Mouse (Mus musculus): ENCODE results near the gene Scmh1. TPM values are rescaled to one million over a fixed set of nuclear protein-coding genes. Genes with fewer than 3 reads are reported as not detected.
A peak's percentile ranks its signal among the peaks of the same experiment; 100 is the strongest.
"Not testable (repeated sequence)": the region's sequence is repeated elsewhere in the genome, so short reads cannot be mapped to it uniquely, and the experiment has no call there.

Gene Scmh1
- 10 to 100 TPM; 48.4 to 55.5 (median 53.9) TPM for total RNA-seq (2022)

GRCm38 (mm10) chr4:120405144-120405805, at the start of gene Scmh1:
Gene Scmh1, plus strand, starts transcription at chr4:120405281.
- DNase-seq (ENCODE audit: low spot score in 2 of 2) = peak; percentile 14 to 34

GRCm38 (mm10) chr4:120360011-120360521, 45.0 kb upstream of the Scmh1 start:
- no peak for DNase-seq (ENCODE audit: low spot score in 2 of 2)

- no peak for DNase-seq (ENCODE audit: low spot score in 2 of 2)
These were observed 40.4 kb upstream of the Scmh1 start for GRCm38 (mm10) chr4:120364729-120365128.

DNA sequence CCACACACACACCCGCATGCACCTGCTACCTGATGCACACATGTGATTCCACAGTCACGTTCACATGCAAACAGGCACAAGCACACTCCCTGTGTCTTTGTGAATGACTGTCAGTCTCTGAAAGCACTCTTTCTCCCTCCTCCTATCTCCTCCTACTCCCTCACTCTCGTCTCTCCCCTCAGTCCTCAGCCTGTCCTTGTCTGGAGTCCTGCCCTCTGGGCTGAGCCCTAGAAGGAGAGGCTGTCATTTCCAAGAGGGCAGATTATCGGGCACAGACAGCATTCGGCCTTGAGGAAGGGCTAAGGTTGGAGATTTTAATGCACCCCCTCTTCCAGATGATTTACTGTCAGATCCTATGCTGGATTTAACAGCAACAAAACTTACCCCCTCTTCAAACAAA, 39.6 kb upstream of the Scmh1 start:
- no peak for DNase-seq (ENCODE audit: low spot score in 2 of 2)

DNA sequence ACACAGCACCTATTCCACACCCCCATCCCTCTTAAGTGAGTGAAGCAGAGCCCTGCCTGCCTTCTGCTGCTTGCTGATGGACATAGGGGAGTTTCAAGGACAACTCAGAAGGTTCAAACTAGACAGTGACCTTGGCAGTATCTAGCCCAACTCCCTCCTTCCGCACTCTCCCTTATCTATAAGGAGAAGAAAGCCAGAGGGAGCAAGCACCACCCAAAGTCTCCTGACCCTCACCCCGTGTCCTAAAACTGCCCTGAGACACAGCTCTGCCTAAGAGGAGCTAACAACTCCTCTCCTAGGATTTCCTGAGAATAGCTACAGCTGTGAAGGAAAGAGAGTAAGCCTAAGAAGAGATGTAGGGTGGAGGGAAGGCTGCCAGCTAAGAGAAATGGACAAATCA, 37.0 kb upstream of the Scmh1 start:
- DNase-seq (ENCODE audit: low spot score in 2 of 2) = no peak

DNA sequence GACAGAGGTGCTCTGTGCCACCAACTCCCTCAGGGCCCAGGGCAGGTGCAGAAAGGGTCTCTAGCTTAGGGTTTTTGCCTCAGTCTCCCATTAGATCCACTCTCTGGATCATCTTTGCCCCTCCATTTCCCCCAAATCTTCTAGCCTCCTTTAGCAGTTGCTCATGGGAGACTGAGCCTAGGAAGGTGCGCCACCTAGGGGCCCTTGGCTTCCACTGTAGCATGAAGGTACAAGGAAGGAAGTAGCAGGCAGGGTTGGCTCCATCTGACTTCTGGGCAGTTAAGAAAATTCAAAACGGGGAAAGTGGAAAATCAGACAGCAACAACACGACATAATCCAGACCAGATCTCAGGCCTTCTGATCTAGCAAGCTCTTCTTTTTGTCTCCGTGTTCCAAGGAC, 36.4 kb upstream of the Scmh1 start:
- DNase-seq (ENCODE audit: low spot score in 2 of 2) = peak; percentile 41 to 47

GRCm38 (mm10) chr4:120369156-120369555, 35.9 kb upstream of the Scmh1 start:
- DNase-seq (ENCODE audit: low spot score in 2 of 2) = peak; percentile 42 to 61

GRCm38 (mm10) chr4:120369861-120370366, 35.2 kb upstream of the Scmh1 start:
- DNase-seq (ENCODE audit: low spot score in 2 of 2) = no peak

DNA sequence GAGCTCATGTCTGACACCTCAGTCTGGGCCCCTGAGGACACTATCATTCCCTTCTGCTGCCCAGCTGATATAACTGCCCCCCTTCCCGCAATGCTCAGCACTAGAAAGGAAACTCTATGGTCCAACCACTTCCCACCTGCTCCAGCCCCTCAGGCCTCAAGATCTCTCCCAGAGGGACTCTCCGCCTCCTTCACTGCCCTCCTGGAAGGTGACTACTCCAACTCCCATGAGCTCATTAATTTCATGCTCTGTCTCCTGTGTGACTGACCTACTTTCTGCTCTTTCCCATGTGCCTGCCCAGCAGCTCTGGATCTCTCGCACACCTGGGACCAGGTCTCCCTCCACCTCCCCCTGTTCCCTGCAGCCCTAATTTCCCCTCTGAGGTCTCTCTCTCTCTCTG, 32.2 kb upstream of the Scmh1 start:
- DNase-seq (ENCODE audit: low spot score in 2 of 2) = no peak

DNA sequence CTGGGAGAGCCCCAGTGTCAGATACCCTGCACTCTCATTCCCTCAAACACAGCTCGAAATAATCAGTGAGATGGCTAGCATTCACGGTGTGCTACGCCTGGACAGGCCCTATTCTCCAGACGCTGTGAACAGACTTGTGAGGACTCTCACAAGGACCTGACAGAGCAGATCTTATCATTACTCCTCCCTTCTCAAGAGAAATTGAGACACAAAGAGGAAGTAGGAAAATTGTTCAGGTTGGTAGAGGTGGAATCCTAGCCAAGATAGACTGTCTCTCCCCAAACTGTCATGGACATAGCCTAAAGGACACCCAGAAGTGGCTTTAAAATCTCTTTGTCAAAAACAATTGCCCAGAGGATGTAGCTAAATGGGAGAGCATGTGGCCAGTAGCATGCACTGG, 31.3 kb upstream of the Scmh1 start:
- DNase-seq (ENCODE audit: low spot score in 2 of 2) = no peak

GRCm38 (mm10) chr4:120380811-120381391, 24.2 kb upstream of the Scmh1 start:
- DNase-seq (ENCODE audit: low spot score in 2 of 2) = peak; percentile 73 to 86

GRCm38 (mm10) chr4:120385496-120385895, 19.6 kb upstream of the Scmh1 start:
- no peak for DNase-seq (ENCODE audit: low spot score in 2 of 2)

- no peak for DNase-seq (ENCODE audit: low spot score in 2 of 2)
These were observed 17.6 kb upstream of the Scmh1 start for GRCm38 (mm10) chr4:120387496-120387895.

- DNase-seq (ENCODE audit: low spot score in 2 of 2) = no peak
These were observed 17.1 kb upstream of the Scmh1 start for GRCm38 (mm10) chr4:120387968-120388367.

GRCm38 (mm10) chr4:120388998-120389542, 16.0 kb upstream of the Scmh1 start:
- no peak for DNase-seq (ENCODE audit: low spot score in 2 of 2)

- DNase-seq (ENCODE audit: low spot score in 2 of 2) = no peak
These were observed 15.5 kb upstream of the Scmh1 start for GRCm38 (mm10) chr4:120389546-120389945.

GRCm38 (mm10) chr4:120391591-120391990, 13.5 kb upstream of the Scmh1 start:
- DNase-seq (ENCODE audit: low spot score in 2 of 2) = no peak

DNA sequence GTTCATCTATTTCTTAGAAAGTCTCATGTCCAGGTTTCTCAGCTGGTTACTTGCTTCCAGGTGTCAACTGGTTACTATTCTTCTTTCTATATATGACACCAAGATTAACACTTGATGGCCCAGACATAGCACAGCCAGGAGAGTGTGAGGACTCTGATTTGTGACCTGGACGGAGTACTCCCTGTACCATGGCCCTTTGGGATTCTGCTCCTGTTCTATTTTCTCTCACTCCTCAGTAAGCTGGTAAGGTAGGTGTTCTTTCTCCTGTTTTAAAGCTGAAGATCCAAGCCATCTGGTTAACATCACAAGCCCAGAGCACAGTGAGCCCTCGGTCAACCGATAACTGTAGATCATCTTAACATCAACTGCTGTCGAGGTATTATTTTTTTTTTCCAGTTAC, 12.7 kb upstream of the Scmh1 start:
- no peak for DNase-seq (ENCODE audit: low spot score in 2 of 2)

DNA sequence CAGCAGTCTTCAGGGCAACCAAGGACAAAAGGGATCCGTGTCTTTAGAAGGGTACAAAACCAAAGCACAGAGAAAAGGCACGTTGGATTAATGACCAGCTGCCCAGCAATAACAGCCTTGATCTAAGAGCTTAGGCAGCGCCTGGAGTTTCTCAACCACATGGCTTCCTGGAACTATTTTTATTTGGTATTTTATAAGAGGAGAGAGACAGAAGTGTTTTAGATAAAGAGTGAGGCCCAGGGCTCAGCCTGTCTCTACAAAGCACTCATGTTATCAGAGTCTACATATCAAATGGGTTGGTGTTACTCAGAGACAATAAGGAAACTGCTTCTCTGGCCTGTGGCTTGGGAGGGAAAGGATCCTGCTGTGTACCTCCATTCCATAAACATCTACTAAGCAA, 12.3 kb upstream of the Scmh1 start:
- no peak for DNase-seq (ENCODE audit: low spot score in 2 of 2)

GRCm38 (mm10) chr4:120400251-120400650, 4.8 kb upstream of the Scmh1 start:
- DNase-seq (ENCODE audit: low spot score in 2 of 2) = no peak

GRCm38 (mm10) chr4:120402105-120402504, 3.0 kb upstream of the Scmh1 start:
- DNase-seq (ENCODE audit: low spot score in 2 of 2) = not testable (repeated sequence)

DNA sequence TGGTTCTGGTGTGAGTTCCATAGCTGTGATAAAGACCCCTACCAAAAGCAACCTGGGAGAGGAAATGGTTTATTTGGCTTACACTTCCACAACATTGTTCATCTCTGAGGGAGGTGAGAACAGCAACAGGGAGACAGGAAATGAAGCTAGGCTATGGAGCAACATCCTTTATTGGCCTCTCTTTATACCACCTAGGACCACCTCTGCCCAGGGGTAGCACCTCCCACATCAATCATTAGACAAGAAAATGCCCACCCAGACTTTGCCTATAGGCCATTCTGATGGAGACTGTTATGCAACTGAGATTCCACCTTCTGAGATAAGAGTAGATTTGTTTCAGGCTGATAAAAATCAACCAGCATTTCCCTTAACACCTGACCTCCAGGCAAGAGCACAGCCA, 834 bp upstream of the Scmh1 start:
- DNase-seq (ENCODE audit: low spot score in 2 of 2) = no peak

- peak in 1 of 2 experiments; percentile 14 for DNase-seq (ENCODE audit: low spot score in 2 of 2)
These were observed 320 bp upstream of the Scmh1 start for GRCm38 (mm10) chr4:120404778-120405143.

Data from gastrocnemius, adult 8-10 months (tissue).